Mouse (Mus musculus) c-Kit-positive CD71-positive TER-119-negative erythroid progenitor cells, embryonic 14.5 days (primary cell): ENCODE measurements around the gene Clec12b.
A peak's percentile ranks its signal among the peaks of the same experiment; 100 is the strongest.

ENCODE experiments used
- DNase-seq: peaks from one replicate; pipeline ENCODE4 v3.0.0-alpha.2; 2013; ENCODE audit warnings: low read depth

Clec12b gene

GRCm38 (mm10) chr6:129385774-129386173 is at the start of gene Clec12b:
TSS of gene Clec12b (minus strand) at chr6:129385874.
- DNase-seq: no peak

DNA sequence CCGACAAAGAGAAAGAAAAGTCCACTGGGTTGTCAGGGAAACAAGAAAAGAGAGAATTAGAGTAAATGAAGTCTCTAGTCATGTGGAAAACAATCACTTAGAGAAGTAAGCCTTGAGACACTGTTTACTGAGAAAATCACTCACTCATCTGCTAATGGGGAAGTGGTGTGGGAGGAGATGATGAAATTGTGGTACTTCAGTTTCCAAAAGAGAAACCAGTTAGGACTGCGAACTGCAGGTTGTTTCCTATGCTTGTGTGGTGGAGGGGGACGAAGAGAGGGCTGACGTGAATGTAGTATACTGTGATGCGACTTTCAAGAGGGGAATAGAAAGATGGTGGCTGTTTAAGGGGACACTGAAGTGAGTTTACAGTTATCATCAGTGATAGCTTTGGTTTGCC is 48.6 kb upstream of the Clec12b start:
- no peak for DNase-seq

DNA sequence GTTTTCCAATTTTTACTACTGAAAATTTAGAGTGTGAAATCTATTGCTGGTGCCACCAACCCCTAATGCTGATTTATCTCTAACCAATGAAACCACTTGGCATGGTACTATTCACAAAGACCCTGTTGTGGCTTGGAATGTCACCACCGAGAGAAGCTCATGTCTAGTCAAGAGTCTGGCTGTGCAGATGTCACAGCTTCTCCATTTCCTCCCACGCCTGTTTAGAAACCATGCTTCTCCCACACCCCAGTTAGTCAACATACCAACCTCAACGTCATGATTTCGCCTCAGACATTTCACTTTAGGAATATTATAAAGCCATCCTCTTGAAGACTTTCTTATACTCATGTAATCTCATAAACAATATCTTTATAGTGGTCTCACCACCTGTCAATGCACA is 41.6 kb upstream of the Clec12b start:
- DNase-seq: no peak

DNA sequence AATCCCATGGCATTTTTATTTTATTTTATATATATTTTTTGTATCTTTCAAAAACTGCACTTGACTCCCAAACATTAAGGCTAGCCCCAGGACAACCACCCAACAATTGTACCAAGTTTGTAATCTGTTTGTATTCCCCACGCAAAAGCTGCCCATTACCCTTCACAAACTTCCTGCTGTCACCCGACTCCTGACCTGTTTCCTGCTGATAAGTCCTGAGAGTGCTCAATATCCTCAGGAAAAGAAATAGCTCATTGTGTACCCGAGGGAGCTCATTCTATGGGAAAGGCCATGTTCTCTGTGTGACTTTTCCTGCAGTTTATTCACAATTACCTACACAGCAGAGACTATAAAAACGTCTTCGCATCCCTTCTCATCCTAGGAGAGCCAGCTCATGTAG is 40.1 kb upstream of the Clec12b start:
- DNase-seq: no peak

DNA sequence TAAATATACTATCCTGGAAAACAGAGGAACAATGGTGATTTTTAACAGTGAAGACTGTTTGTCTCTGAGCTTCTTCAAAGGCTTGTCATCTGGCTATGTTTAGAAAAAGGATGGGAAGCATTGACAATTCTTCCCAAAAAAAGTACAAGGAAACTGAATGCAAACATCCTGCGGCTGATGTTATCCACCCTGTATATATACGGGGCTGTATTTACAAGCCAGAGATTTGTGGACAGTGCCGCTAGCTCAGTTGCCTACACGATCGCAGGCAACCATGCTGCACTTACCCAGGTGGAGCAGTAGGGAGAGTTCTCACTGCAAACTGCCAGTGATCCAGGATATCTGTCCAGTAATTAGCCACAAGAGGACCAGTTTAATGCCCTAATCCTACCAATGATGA is 39.5 kb upstream of the Clec12b start:
- no peak for DNase-seq

GRCm38 (mm10) chr6:129423734-129424072 is 38.0 kb upstream of the Clec12b start:
- peak; percentile 60 for DNase-seq

DNA sequence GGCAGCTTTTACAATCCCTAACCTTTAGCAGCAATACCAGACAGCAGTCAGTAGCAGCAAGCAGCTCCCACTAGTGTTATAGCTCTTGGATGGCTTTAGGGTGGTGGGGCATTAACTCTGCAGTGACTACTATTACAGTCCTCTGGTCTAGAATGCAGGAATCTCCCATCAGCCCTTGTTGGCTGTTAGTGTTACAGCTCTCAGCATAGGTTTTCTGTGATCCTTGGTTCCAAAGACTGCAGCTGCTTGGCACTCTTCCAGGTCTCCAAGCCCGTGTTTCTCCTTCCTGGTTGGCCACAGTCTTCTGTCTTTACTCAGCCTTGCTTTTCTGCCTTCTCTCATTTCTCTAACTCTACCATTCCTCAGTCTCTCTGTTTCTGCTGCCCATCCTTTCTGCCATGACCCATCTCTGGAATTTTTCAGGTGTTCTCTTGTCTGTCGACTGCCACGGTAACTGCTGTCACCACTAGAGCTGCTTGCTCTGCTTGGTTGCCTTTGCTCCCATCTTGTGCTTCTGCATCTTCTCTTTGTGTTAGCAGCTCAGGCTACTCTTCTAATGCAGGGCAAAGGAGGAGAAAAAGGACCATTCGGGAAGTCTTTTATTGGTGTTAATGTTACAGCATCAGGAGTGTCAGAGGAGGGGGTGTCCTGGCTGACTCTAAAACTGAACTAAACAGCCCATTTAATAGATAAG is 37.5 kb upstream of the Clec12b start:
- DNase-seq: no peak

GRCm38 (mm10) chr6:129422311-129422710 is 36.6 kb upstream of the Clec12b start:
- DNase-seq: no peak

DNA sequence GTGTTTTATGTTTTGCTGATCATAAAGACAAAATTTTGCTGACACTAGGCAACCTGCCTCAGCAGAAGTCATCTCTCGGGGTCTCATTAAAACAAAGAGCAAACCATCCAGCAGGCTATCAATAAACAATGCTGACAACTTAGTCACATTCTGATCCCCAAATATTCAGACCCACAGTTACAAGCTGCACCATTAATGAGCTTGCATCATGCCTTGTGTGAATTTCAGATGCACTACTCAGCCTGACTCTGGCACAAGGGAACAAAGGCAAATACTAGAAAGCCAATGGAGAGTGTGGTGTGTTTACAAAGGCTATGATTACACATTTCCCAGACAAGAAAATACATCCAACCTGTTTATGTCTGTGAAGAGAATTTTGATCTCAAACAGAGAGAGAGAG is 28.5 kb upstream of the Clec12b start:
- no peak for DNase-seq

GRCm38 (mm10) chr6:129408562-129408961 is 22.9 kb upstream of the Clec12b start, which contains the start of gene Clec9a:
TSS of gene Clec9a (plus strand) at chr6:129408862.
- no peak for DNase-seq

DNA sequence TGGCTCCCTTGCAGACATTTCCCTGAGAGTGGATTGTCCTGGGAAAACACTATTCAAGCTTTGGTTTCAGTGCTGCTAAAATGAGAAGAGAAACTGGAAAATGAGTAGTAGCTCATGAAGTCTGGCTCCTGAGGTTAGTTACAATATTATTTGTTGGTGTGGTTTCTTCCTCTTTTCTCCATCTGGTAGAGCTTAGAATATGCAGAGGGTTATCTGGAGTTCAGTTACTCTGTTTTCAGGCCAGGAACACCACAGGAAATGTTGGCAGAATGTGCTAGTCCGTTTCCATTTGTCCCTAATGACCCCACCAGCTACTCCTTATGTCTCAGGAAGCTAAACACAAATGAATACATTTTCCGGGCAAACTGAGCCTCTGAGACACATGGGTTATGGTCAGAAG is 21.6 kb upstream of the Clec12b start:
- no peak for DNase-seq

DNA sequence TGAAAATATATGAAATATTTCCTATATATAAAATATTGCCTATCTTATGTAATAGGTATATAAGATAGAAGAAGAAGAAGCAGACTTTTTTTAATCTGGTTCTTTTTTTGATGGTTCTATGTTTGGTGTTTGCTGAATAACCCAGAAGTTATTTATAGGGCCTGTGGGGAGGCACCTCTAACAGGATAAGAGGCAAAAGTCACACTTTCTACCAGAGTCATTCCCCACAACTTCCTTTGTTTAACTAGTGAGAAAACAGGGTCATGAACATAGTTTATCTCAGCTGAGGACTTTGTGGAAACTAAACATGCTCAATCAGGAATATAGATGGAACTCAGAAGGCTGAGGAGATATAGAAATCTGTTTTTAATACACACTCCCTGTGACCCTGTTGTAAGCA is 20.3 kb upstream of the Clec12b start:
- no peak for DNase-seq

DNA sequence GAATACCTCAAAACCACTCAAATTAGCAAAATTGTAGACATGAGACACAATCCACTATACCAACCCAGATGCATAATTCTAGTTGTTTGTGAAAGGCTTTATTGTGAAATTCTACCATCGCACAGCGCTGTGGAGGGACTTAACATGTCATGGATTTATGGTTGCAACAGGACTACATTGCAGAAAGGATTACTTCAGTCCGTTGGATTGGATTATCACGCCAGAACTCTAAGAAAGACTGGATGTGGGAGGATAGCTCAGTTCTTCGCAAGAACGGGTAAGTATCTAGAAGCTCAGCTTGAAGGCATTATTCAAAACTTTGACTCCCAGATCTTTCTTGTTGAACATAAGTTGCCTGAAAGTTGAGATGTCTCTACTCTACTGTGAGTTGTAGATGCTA is 17.7 kb upstream of the Clec12b start:
- DNase-seq: no peak

GRCm38 (mm10) chr6:129402404-129402803 is 16.7 kb upstream of the Clec12b start:
- no peak for DNase-seq

DNA sequence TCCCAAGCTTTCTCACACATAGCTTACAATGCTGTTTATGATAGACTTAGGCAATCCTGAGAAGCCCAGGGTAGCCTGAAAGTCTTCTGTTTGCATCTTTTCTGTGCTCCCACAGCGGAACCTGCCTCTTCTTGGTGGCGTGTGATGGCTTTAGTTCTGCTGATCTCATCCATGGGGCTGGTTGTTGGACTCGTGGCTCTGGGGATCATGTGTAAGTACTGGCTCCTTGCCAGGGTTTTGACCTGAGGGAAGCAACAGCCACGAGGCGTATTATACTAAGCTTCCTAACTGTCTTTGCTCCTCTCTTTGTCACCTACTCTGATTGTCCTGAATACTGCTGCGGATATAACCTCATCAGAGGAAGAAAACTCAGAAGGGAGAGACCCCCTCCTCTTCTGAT is 14.3 kb upstream of the Clec12b start:
- DNase-seq: no peak

DNA sequence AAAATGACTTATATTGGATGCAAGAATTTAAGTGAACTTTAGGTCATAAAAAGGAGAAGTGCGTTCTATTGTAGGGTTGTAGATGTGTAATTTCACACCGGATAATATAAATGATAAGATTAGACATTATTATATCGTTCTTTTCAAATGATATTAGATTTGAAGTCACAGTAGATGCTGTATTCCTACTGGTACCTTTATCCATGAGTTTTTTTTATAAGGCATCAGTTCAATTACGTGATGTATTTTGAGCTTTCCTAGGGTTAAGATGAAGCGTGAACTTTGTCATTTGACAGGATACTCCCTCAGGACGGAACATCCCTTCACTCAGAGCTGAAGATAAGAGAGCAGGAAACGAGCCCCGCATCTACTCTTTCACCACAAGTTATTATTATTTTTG is 11.3 kb upstream of the Clec12b start, which contains the start of gene Clec1b:
TSS of gene Clec1b (plus strand) at position 301 of the 400 bp plus-strand sequence.
- DNase-seq: no peak

DNA sequence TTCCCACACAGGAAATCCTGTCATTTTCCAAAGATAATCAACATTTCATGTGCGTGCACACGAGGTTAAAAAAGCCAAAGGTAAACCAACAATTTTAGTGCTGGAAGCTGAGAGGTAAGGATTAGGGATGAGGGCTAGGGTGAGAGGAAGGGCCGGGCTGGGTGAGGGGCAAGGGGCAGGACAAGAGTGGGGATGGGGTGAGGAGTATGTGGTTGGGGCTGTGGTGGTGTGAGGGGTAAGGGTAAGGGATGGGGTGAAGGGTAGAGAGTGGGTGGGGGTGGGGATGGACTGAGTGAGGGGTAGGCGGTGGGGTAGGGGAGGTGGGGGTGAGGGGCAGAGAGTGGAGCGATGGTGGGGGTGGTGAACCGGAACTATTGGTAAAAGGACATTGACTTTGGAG is 8.1 kb upstream of the Clec12b start:
- no peak for DNase-seq

DNA sequence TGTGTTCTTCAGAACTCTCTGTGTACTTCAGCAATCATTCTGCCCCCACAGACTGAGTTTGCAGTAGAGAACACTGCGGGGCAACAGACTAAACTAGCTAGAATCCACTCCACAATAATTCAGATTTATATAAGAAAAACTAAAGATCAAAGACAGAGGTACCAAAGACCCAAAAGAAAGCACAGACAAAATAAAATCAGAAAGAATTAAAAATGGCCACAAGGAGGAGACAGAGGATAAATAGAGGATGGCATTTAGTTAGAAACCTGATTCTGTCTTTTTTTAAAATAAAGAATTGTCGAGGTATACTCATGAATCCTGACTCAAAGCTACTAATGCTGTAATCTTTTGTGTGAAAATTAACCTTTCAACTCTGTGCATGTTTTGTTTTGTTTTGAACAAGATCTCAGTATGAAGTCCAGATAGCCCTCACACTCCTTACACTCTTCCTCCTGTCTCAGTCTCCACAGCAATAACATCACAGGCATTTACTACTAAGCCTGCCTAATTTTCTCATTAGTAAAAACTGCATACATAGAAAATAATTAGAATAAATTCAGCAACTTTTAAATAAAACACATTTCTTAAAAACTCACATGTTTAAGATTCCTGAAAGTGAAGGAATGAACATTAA is 7.5 kb upstream of the Clec12b start:
- peak; percentile 3 for DNase-seq

DNA sequence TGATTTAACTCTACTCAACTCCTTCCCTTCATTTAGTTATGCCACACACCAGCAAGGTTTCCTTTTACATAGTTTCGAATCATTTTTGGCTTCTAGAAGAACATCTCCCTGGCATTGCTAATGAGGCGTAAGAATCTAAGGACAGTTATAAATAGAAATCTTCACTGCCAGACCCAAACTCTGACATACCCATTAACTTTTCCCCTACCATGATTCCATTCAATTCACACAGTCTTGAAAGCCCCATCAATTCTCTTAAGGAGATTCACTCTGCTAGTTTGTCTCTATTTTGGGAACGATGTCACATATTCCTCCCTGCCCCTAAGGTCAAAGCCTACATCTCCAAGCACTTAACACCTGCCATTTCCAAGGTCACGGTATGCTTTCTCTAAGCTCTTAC is 674 bp downstream of the Clec12b start:
- no peak for DNase-seq

DNA sequence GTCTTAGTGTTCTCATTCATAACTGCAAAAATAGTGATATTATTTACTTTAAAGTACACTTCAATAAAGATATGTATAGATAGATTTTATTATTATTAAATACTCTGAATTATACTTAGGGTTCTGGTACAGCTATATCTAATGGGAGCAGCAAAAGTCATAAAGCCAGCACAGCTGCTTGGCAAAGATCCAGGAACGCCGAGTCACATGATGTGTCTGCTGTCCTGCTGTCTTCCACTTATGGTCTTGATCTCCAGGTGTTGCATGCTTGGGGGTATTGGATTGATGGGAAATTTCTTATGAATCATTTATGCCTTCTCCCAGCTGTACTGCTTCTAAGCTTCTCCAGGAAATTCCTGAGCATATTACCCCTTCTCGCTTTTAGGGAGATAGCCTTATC is 2.2 kb downstream of the Clec12b start:
- no peak for DNase-seq

DNA sequence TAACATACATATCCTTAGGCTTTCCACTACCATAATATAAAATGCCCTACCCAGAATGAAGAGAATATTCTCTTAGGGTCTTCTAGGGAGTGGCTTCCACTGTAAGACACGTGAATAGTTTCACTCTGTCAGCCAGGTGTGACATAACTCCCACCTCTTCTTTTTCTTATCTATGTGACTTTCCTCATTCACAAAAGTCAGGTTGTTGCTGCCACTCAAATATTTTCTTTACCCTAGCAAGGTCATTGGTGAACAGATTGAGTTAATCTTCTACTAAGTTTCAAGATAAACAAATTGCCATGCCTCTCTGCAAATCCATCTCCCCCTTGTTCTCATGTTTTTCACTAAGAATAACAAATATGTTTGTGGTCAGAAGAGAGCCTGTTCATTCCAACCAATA is 3.9 kb downstream of the Clec12b start:
- no peak for DNase-seq

DNA sequence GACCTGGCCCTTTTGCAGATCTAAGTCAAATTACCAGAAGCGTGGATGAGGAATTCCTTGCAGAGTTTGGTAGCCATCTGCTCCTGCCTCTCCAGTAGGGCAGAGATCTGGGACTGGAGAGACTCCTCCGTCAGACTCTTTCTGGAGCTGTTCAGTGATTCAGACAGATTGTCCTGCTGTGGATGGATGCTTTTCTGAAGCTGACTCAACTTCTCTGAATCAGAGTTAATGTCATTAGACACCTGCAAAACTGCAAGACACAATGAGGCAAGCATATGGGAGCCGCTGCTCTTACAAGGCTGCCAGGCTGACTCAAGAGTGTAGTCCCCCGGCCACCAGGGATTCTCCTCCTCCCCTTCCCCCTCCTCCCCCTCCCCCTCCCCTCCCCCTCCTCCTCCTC is 5.2 kb downstream of the Clec12b start:
- no peak for DNase-seq

DNA sequence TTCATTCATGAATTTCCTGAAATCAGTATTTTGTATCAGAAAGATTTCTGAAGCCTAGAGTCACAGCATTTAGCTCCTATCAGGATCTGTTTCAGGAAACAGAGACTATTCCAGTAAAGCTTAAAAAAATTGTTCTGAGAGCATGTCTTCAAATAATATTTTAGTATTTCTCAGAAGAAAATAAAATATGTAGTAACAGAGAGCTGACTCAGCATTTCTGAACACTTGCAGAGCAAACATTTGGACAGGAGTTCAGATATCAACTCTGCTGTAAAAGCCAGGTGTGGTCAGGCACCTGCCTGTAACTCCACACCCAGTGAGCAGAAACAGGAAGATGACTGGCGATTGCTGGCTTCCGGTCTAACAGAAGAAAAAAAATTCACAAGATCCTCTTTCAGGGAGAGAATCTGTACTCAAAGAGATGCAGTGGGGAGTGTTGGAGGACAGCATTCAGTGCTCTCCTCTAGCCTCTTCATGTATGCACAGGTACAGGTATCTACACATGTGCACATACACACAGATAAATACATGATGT is 10.7 kb downstream of the Clec12b start:
- DNase-seq: no peak
